Mouse (Mus musculus) urinary bladder, postnatal 14 days (tissue): ENCODE measurements at regions not wholly inside any gene's neighbourhood (a gene's known extent, or its start where the extent isn't known, plus 50 kb on each side); places are given as distances from the start of the nearest gene placed in this dataset.
"Not testable (repeated sequence)": the region's sequence is repeated elsewhere in the genome, so short reads cannot be mapped to it uniquely, and the experiment has no call there.

Experiments used
- DNase-seq: peaks from one replicate; pipeline ENCODE4 v3.0.0; 2021; ENCODE audit warnings: low spot score

- DNase-seq = no peak
These were observed 76.7 kb upstream of the Try4 start for GRCm38 (mm10) chr6:41225382-41225781.

GRCm38 (mm10) chr6:41218415-41218814 lies 83.7 kb upstream of the Try4 start:
- no peak for DNase-seq

DNA sequence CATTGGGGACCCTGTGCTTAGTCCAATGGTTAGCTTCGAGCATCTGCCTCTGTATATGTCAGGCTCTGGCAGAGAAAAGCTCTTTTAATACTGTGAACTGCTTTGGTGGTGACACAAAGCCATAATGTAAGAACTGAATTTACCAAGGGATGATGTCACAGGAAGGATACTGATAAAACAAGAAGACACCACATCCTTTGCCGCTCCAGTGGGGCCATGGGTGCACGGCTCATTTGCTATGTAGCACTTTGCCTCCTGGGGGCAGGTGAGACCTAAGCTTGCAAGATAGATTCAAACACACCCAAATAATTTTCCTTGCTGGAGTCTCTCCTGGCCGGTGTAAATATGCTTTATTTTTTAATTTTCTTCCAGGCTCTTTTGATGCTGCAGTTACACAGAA lies 86.2 kb upstream of the Try4 start:
- no peak for DNase-seq

GRCm38 (mm10) chr6:41205864-41206263 lies 96.2 kb upstream of the Try4 start:
- DNase-seq = no peak

GRCm38 (mm10) chr6:41202882-41203281 lies 99.2 kb upstream of the Try4 start:
- DNase-seq = no peak

DNA sequence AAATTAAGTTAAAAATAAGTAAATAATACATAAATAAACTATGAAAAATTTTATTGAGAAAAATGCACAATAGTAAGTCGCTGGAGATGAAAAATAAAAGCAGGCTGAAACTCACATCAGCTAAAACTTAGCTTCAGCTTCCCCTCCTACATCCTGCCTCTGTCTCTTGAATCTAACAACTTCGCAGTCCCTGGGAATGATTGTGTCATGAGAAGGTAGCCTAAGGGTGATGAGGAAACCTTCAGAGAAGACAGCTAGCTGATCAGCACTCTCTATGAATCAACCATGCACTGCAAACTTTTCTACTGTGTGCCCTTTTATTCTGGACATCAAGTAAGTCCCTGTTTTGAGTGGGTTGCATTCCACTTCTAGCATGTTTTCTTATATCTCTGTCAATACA lies 99.8 kb upstream of the Try4 start:
- DNase-seq = no peak

- DNase-seq = no peak
These were observed 107.6 kb upstream of the Try4 start for GRCm38 (mm10) chr6:41194464-41194863.

- DNase-seq = no peak
These were observed 110.2 kb upstream of the Try4 start for GRCm38 (mm10) chr6:41191734-41192326.

GRCm38 (mm10) chr6:41188910-41189309 lies 113.2 kb upstream of the Try4 start:
- DNase-seq = no peak

- DNase-seq = no peak
These were observed 114.1 kb upstream of the Try4 start for GRCm38 (mm10) chr6:41187966-41188365.

GRCm38 (mm10) chr6:41178896-41179295 lies 123.2 kb upstream of the Try4 start:
- DNase-seq = no peak

- no peak for DNase-seq
These were observed 124.0 kb upstream of the Try4 start for GRCm38 (mm10) chr6:41178019-41178418.

GRCm38 (mm10) chr6:41177152-41177551 lies 124.9 kb upstream of the Try4 start:
- no peak for DNase-seq

GRCm38 (mm10) chr6:41176034-41176433 lies 126.0 kb upstream of the Try4 start:
- no peak for DNase-seq

GRCm38 (mm10) chr6:41163491-41163890 lies 128.2 kb upstream of the 2210010C04Rik start:
- DNase-seq = no peak

DNA sequence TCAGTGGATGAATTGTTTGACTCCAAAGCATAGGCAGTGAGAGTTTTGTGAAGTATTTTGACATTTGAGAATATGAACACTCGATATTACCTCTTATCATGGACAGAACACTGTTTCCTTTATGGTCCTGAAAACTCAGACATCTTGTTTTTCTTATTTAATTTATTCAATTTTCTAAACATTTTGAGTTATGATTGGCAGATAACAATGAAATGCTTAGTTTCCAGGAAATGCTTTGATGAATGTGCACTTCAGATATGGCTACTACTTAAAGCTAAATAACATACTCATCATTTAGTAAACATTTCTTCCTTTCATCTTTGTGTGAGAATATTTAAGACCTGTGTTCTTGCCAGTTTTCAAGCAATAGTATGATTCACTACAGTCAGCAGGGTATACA lies 126.4 kb upstream of the 2210010C04Rik start:
- no peak for DNase-seq

- no peak for DNase-seq
These were observed 116.8 kb upstream of the 2210010C04Rik start for GRCm38 (mm10) chr6:41152101-41152500.

DNA sequence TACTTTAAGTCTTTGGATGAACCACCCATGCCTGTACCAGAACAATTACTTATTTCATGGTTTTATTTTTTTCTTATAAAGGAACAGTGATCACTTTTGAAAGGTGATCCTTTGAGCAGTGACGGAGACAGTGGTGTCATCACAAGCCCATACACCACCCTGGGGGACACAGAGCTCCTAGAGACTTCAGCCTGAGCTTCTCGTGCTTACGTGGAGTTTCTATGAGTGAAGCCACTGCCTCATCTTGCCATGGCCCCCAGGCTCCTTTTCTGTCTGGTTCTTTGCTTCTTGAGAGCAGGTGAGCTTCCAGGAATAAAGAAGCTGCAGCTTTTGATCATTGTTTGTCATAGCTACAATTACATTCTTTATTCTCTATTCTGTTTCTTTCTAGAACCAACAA lies 116.2 kb upstream of the 2210010C04Rik start:
- no peak for DNase-seq

DNA sequence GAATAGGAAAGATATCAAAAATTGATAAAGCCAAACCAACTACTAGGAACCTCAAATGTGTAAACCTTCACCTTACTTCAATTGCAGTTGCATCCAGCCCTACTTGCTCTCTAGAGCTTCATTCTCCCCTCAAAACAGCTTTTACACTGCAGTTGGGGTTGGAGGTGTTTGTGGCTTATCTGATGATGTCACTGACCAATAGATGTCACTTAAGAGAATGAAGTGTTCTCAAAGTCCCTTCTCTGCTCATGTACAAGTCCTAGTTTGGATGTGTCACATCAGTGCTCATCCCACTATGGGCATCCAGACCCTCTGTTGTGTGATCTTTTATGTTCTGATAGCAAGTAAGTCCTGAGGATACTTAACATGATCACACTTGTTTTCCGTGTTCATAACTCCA lies 105.6 kb upstream of the 2210010C04Rik start:
- no peak for DNase-seq

DNA sequence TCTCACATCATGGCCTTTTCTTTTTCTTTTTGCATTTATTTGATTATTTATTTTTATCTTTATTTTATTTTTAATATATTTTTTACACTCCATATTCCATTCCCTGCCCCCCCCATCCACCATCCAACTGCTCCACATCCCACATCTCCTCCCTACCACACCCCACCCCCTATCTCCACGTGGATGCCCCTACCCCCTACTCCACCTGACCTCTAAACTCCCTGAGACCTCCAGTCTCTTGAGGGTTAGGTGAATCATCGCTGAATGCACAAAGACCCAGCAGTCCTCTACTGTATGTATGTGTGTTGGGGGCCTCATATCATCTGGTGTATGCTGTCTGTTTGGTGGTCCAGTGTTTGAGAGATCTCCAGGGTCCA lies 102.1 kb upstream of the 2210010C04Rik start:
- DNase-seq = not testable (repeated sequence)

GRCm38 (mm10) chr6:41136717-41137400 lies 101.5 kb upstream of the 2210010C04Rik start:
- DNase-seq = peak; percentile 26

GRCm38 (mm10) chr6:41135160-41135559 lies 99.9 kb upstream of the 2210010C04Rik start:
- no peak for DNase-seq

DNA sequence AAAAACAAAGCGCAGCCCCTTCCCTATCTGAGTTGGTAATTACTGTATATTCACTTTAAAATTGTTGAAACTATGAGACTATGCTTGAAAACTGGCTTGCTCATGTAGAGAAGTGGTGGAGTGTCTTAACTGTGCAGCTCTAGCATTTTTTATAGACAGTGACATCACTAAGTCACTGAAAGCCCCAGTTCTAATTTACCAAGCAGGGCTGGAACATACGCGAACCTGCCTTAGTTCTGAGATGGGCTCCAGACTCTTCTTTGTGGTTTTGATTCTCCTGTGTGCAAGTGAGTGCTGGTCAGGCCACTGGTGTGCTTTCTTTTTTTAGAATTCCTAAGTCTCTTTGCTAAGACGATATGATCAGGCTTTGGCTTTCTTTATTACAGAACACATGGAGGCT lies 94.6 kb upstream of the 2210010C04Rik start:
- DNase-seq = no peak

GRCm38 (mm10) chr6:41127816-41128215 lies 92.5 kb upstream of the 2210010C04Rik start:
- DNase-seq = no peak
